Mouse (Mus musculus) naive thymus-derived CD4-positive, alpha-beta T cell, adult 2 months (primary cell): ENCODE results near the gene Zc3h7b.
"Not testable (repeated sequence)": the region's sequence is repeated elsewhere in the genome, so short reads cannot be mapped to it uniquely, and the experiment has no call there.

ENCODE experiments used
- DNase-seq: peaks from one replicate; pipeline ENCODE4 v3.0.0-alpha.2; 2011; ENCODE audit warnings: low read depth

Gene Zc3h7b

GRCm38 (mm10) chr15:81744992-81745600, at the start of gene Zc3h7b, which contains the start of gene Rangap1:
Gene Zc3h7b (plus strand): TSS chr15:81745057.
Gene Rangap1 (minus strand): TSS chr15:81745530.
- DNase-seq = peak; percentile 61

GRCm38 (mm10) chr15:81697175-81697574, 47.7 kb upstream of the Zc3h7b start, which contains the start of gene Chadl:
Gene Chadl (minus strand): TSS chr15:81697287.
- DNase-seq = no peak

GRCm38 (mm10) chr15:81697847-81698246, 47.0 kb upstream of the Zc3h7b start:
- peak; percentile 67 for DNase-seq

- no peak for DNase-seq
These were observed 46.3 kb upstream of the Zc3h7b start for GRCm38 (mm10) chr15:81698532-81698931.

- DNase-seq = no peak
These were observed 44.7 kb upstream of the Zc3h7b start for GRCm38 (mm10) chr15:81700161-81700560.

GRCm38 (mm10) chr15:81700601-81701000, 44.3 kb upstream of the Zc3h7b start:
- no peak for DNase-seq

GRCm38 (mm10) chr15:81701350-81701749, 43.5 kb upstream of the Zc3h7b start:
- not testable (repeated sequence) for DNase-seq

- no peak for DNase-seq
These were observed 42.4 kb upstream of the Zc3h7b start for GRCm38 (mm10) chr15:81702306-81703093.

GRCm38 (mm10) chr15:81703094-81703489, 41.8 kb upstream of the Zc3h7b start:
- DNase-seq = no peak

- DNase-seq = no peak
These were observed 35.9 kb upstream of the Zc3h7b start for GRCm38 (mm10) chr15:81708991-81709390.

- DNase-seq = no peak
These were observed 35.2 kb upstream of the Zc3h7b start for GRCm38 (mm10) chr15:81709686-81710085.

GRCm38 (mm10) chr15:81710801-81711200, 34.1 kb upstream of the Zc3h7b start:
- no peak for DNase-seq

GRCm38 (mm10) chr15:81713742-81714141, 31.1 kb upstream of the Zc3h7b start:
- DNase-seq = no peak

GRCm38 (mm10) chr15:81718336-81719138, 26.3 kb upstream of the Zc3h7b start:
- DNase-seq = no peak

GRCm38 (mm10) chr15:81719139-81719531, 25.7 kb upstream of the Zc3h7b start:
- no peak for DNase-seq

GRCm38 (mm10) chr15:81722361-81722760, 22.5 kb upstream of the Zc3h7b start:
- DNase-seq = no peak

- no peak for DNase-seq
These were observed 21.2 kb upstream of the Zc3h7b start for GRCm38 (mm10) chr15:81723653-81724052.

GRCm38 (mm10) chr15:81725965-81726364, 18.9 kb upstream of the Zc3h7b start:
- no peak for DNase-seq

GRCm38 (mm10) chr15:81729241-81729791, 15.5 kb upstream of the Zc3h7b start:
- no peak for DNase-seq

- DNase-seq = peak; percentile 98
These were observed 14.8 kb upstream of the Zc3h7b start for GRCm38 (mm10) chr15:81729792-81730635.

GRCm38 (mm10) chr15:81735075-81735474, 9.8 kb upstream of the Zc3h7b start:
- DNase-seq = no peak
